Mouse (Mus musculus) WW6 (cell line): ENCODE results near the gene Zfp94.
"Not testable (repeated sequence)": the region's sequence is repeated elsewhere in the genome, so short reads cannot be mapped to it uniquely, and the experiment has no call there.

Source experiments
- DNase-seq: peaks from one replicate; pipeline ENCODE4 v3.0.0-alpha.2; 2013; ENCODE audit warnings: low read depth, low spot score

Gene Zfp94

DNA sequence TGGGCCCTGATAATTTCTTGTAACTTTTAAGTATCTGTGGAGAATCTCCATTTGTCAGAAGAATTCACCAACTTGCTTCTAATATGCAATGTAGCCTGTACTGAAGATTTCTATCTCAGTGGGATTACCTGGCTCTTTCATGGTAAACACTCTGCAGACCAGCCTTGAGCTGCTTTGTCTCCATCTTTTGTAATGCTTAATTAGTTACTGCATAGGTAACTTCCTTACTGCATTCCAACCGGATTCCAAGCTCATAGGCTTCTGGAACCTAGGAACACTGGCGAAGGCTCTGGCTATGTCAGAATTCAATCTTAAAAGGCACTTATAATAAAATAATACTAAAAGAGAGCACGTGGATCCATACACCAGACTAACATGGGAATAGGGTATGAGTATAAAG, 37.7 kb downstream of the Zfp94 start:
- not testable (repeated sequence) for DNase-seq

DNA sequence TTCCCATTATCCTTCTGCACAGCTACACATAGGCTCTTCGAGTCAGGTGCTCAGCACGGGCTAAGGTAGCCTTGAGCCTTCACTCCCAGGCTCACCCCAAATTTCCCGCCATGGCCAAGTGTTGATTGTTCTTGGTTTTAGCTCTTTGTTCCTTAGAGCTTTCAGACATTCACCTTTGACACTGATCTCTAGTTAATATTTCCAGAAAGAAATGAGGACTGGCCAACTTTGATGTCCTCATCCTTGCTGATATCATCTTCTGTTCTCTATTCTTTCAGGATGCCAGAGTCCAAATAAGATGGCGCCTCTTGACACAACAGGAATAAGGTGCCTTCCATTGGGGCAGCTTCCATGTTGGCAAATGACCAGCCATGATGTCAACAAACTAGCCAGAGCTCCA, 42.0 kb downstream of the Zfp94 start:
- DNase-seq, result no peak

DNA sequence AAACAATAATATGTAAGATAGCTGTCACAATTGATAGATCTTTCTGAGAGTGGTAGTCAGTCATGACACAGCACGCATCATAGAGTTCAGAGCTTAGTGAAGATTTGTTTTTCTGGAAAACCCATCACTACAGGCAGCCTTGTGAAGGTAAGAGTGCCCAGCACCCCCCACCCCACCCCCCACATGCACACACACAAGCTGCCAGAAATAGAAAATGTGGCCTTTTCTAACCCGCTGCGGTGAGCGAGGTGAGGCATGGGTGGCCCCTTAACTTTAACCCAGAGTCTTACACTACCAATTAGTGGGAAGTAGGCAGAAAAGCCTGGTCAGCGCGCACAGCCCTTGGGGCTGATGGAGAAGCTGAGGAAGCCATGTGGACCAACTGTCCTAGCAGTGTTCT, 45.3 kb downstream of the Zfp94 start:
- DNase-seq, result no peak

GRCm38 (mm10) chr7:24270288-24270672, 46.2 kb downstream of the Zfp94 start, which contains the start of gene Zfp93:
Zfp93 (plus strand) TSS chr7:24270420.
- DNase-seq, result no peak

GRCm38 (mm10) chr7:24269667-24270287, 46.7 kb downstream of the Zfp94 start:
- DNase-seq, result no peak

GRCm38 (mm10) chr7:24269256-24269655, 47.2 kb downstream of the Zfp94 start:
- no peak for DNase-seq

GRCm38 (mm10) chr7:24268176-24269155, 48.0 kb downstream of the Zfp94 start:
- no peak for DNase-seq

- DNase-seq, result no peak
These were observed 56.5 kb downstream of the Zfp94 start for GRCm38 (mm10) chr7:24260000-24260312.

- DNase-seq, result no peak
These were observed 57.0 kb downstream of the Zfp94 start for GRCm38 (mm10) chr7:24259306-24259999.

- no peak for DNase-seq
These were observed 61.6 kb downstream of the Zfp94 start, which contains the start of gene Zfp108 for GRCm38 (mm10) chr7:24254633-24255474. Zfp108 (plus strand) TSS chr7:24254794.

- DNase-seq, result no peak
These were observed 62.5 kb downstream of the Zfp94 start for GRCm38 (mm10) chr7:24253779-24254615.
